Mouse (Mus musculus): ENCODE data around the gene Ccdc90b.
A peak's percentile ranks its signal among the peaks of the same experiment; 100 is the strongest.

The Ccdc90b gene

GRCm38 (mm10) chr7:92560986-92561876 lies at the start of gene Ccdc90b:
Gene Ccdc90b (plus strand): TSS chr7:92561149.
- DNase-seq (ENCODE audit: low spot score in 2 of 2), result peak; percentile 73 to 74

GRCm38 (mm10) chr7:92520397-92520796 lies 40.6 kb upstream of the Ccdc90b start:
- no peak for DNase-seq (ENCODE audit: low spot score in 2 of 2)

GRCm38 (mm10) chr7:92520820-92521219 lies 40.1 kb upstream of the Ccdc90b start:
- DNase-seq (ENCODE audit: low spot score in 2 of 2), result no peak

- no peak for DNase-seq (ENCODE audit: low spot score in 2 of 2)
Measured at GRCm38 (mm10) chr7:92529245-92529644, 31.7 kb upstream of the Ccdc90b start.

GRCm38 (mm10) chr7:92532351-92533036 lies 28.5 kb upstream of the Ccdc90b start:
- DNase-seq (ENCODE audit: low spot score in 2 of 2), result no peak

- DNase-seq (ENCODE audit: low spot score in 2 of 2), result no peak
Measured at GRCm38 (mm10) chr7:92546763-92547162, 14.2 kb upstream of the Ccdc90b start.

GRCm38 (mm10) chr7:92550248-92550989 lies 10.5 kb upstream of the Ccdc90b start:
- no peak for DNase-seq (ENCODE audit: low spot score in 2 of 2)

- DNase-seq (ENCODE audit: low spot score in 2 of 2), result peak in 1 of 2 experiments; percentile 30
Measured at GRCm38 (mm10) chr7:92550990-92551392, 10.0 kb upstream of the Ccdc90b start.

GRCm38 (mm10) chr7:92558744-92559143 lies 2.2 kb upstream of the Ccdc90b start:
- DNase-seq (ENCODE audit: low spot score in 2 of 2), result no peak

GRCm38 (mm10) chr7:92566775-92567174 lies 5.8 kb downstream of the Ccdc90b start:
- no peak for DNase-seq (ENCODE audit: low spot score in 2 of 2)

GRCm38 (mm10) chr7:92580491-92581207 lies 19.7 kb downstream of the Ccdc90b start:
- DNase-seq (ENCODE audit: low spot score in 2 of 2), result no peak

- no peak for DNase-seq (ENCODE audit: low spot score in 2 of 2)
Measured at GRCm38 (mm10) chr7:92583567-92583966, 22.6 kb downstream of the Ccdc90b start.

GRCm38 (mm10) chr7:92589986-92590385 lies 29.0 kb downstream of the Ccdc90b start:
- no peak for DNase-seq (ENCODE audit: low spot score in 2 of 2)

GRCm38 (mm10) chr7:92590842-92591241 lies 29.9 kb downstream of the Ccdc90b start:
- DNase-seq (ENCODE audit: low spot score in 2 of 2), result no peak

GRCm38 (mm10) chr7:92604961-92605360 lies 44.0 kb downstream of the Ccdc90b start:
- DNase-seq (ENCODE audit: low spot score in 2 of 2), result no peak

- no peak for DNase-seq (ENCODE audit: low spot score in 2 of 2)
Measured at GRCm38 (mm10) chr7:92610830-92611229, 49.9 kb downstream of the Ccdc90b start.

GRCm38 (mm10) chr7:92624488-92624887 lies 63.5 kb downstream of the Ccdc90b start:
- DNase-seq (ENCODE audit: low spot score in 2 of 2), result peak in 1 of 2 experiments; percentile 38

GRCm38 (mm10) chr7:92630167-92630566 lies 69.2 kb downstream of the Ccdc90b start:
- peak in 1 of 2 experiments; percentile 13 for DNase-seq (ENCODE audit: low spot score in 2 of 2)
